Mouse (Mus musculus): ENCODE measurements at regions not wholly inside any gene's neighbourhood (a gene's known extent, or its start where the extent isn't known, plus 50 kb on each side); places are given as distances from the start of the nearest gene placed in this dataset.

DNA sequence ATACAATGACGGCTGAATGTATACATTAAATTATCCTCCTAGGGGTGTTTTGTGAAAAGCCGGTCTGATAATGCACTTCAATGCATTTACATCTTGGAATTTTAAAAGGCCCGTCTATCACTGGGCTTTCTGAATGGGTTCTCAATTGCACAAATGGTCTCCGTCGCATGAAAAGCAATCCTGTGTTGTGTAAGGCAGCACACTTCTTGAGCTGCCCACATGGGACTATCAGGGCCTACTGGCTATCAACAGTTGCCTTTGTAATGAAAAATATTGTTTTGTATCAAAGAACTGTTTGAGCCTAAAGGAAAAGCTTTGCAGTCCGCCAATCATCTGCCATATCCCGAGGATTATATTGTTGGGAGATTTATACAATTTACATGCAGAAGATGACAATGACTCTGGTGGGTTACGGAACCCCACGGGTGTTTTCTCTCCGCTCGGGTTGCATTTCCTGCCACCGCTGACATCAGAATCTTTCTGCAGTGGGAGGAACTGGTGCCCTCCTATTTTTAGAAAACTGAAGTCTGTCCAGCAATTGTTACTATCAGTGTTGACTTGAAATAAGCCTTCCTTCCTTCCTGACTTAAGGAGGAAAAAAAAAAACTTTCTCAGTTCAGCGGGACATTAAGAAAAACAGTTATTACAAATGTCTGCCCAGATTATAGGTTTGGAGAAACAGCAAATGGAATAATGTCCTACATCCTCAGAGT is 118.7 kb downstream of the Tmem26 start:
- no peak for TF ChIP-seq POLR2A (IDR thresholded peaks at IDR 0.05; ENCODE audit: borderline replicate concordance, extremely low read depth, insufficient read depth, insufficient read length, poor library complexity, severe bottlenecking)
- no peak for TF ChIP-seq CTCF (IDR thresholded peaks at IDR 0.05; ENCODE audit: borderline replicate concordance, extremely low read depth, insufficient read depth, insufficient read length)
- DNase-seq (ENCODE audit: low read depth) = peak; percentile 57

- no peak for TF ChIP-seq POLR2A (IDR thresholded peaks at IDR 0.05; ENCODE audit: borderline replicate concordance, extremely low read depth, insufficient read depth, insufficient read length, poor library complexity, severe bottlenecking)
- no peak for TF ChIP-seq CTCF (IDR thresholded peaks at IDR 0.05; ENCODE audit: borderline replicate concordance, extremely low read depth, insufficient read depth, insufficient read length)
- no peak for DNase-seq (ENCODE audit: low read depth)
Measured at GRCm38 (mm10) chr10:68844066-68844465, 120.6 kb downstream of the Tmem26 start.

GRCm38 (mm10) chr10:68844596-68844995 is 121.2 kb downstream of the Tmem26 start:
- DNase-seq (ENCODE audit: low read depth) = no peak
- TF ChIP-seq CTCF (IDR thresholded peaks at IDR 0.05; ENCODE audit: borderline replicate concordance, extremely low read depth, insufficient read depth, insufficient read length) (no peak), POLR2A (IDR thresholded peaks at IDR 0.05; ENCODE audit: borderline replicate concordance, extremely low read depth, insufficient read depth, insufficient read length, poor library complexity, severe bottlenecking) (no peak)

- DNase-seq (ENCODE audit: low read depth) = no peak
- TF ChIP-seq POLR2A (IDR thresholded peaks at IDR 0.05; ENCODE audit: borderline replicate concordance, extremely low read depth, insufficient read depth, insufficient read length, poor library complexity, severe bottlenecking) = no peak
- TF ChIP-seq CTCF (IDR thresholded peaks at IDR 0.05; ENCODE audit: borderline replicate concordance, extremely low read depth, insufficient read depth, insufficient read length) = no peak
Measured at GRCm38 (mm10) chr10:68851153-68851552, 127.7 kb downstream of the Tmem26 start.

GRCm38 (mm10) chr10:68855934-68856891 is 132.8 kb downstream of the Tmem26 start:
- DNase-seq (ENCODE audit: low read depth) = peak; percentile 37
- TF ChIP-seq CTCF (IDR thresholded peaks at IDR 0.05; ENCODE audit: borderline replicate concordance, extremely low read depth, insufficient read depth, insufficient read length) (no peak), POLR2A (IDR thresholded peaks at IDR 0.05; ENCODE audit: borderline replicate concordance, extremely low read depth, insufficient read depth, insufficient read length, poor library complexity, severe bottlenecking) (no peak)

- TF ChIP-seq POLR2A (IDR thresholded peaks at IDR 0.05; ENCODE audit: borderline replicate concordance, extremely low read depth, insufficient read depth, insufficient read length, poor library complexity, severe bottlenecking) (no peak), CTCF (IDR thresholded peaks at IDR 0.05; ENCODE audit: borderline replicate concordance, extremely low read depth, insufficient read depth, insufficient read length) (no peak)
- DNase-seq (ENCODE audit: low read depth) = peak; percentile 32
Measured at GRCm38 (mm10) chr10:68864606-68865378, 141.3 kb downstream of the Tmem26 start.

- DNase-seq (ENCODE audit: low read depth) = no peak
- no peak for TF ChIP-seq POLR2A (IDR thresholded peaks at IDR 0.05; ENCODE audit: borderline replicate concordance, extremely low read depth, insufficient read depth, insufficient read length, poor library complexity, severe bottlenecking)
- TF ChIP-seq CTCF (IDR thresholded peaks at IDR 0.05; ENCODE audit: borderline replicate concordance, extremely low read depth, insufficient read depth, insufficient read length) = no peak
Measured at GRCm38 (mm10) chr10:68865776-68866175, 142.3 kb downstream of the Tmem26 start.

GRCm38 (mm10) chr10:68867361-68867760 is 143.9 kb downstream of the Tmem26 start:
- TF ChIP-seq CTCF (IDR thresholded peaks at IDR 0.05; ENCODE audit: borderline replicate concordance, extremely low read depth, insufficient read depth, insufficient read length) (no peak), POLR2A (IDR thresholded peaks at IDR 0.05; ENCODE audit: borderline replicate concordance, extremely low read depth, insufficient read depth, insufficient read length, poor library complexity, severe bottlenecking) (no peak)

GRCm38 (mm10) chr10:68872102-68872501 is 148.7 kb downstream of the Tmem26 start:
- DNase-seq (ENCODE audit: low read depth) = no peak
- no peak for TF ChIP-seq CTCF (IDR thresholded peaks at IDR 0.05; ENCODE audit: borderline replicate concordance, extremely low read depth, insufficient read depth, insufficient read length)
- no peak for TF ChIP-seq POLR2A (IDR thresholded peaks at IDR 0.05; ENCODE audit: borderline replicate concordance, extremely low read depth, insufficient read depth, insufficient read length, poor library complexity, severe bottlenecking)

More at GRCm38 (mm10) chr10:68867361-68867760, 143.9 kb downstream of the Tmem26 start:
- no peak for DNase-seq (ENCODE audit: low read depth)

GRCm38 (mm10) chr10:68875641-68876040 is 152.2 kb downstream of the Tmem26 start:
- TF ChIP-seq CTCF (IDR thresholded peaks at IDR 0.05; ENCODE audit: borderline replicate concordance, extremely low read depth, insufficient read depth, insufficient read length) = no peak
- no peak for TF ChIP-seq POLR2A (IDR thresholded peaks at IDR 0.05; ENCODE audit: borderline replicate concordance, extremely low read depth, insufficient read depth, insufficient read length, poor library complexity, severe bottlenecking)
- no peak for DNase-seq (ENCODE audit: low read depth)
